In genomic region chr13:111779471-111779870, GRCm38 (mm10) we compare ENCODE assay signal across 12 mouse cellular contexts.
"Had no signal": no experiment of that assay in that cellular context is flagged by ENCODE, and none has a peak within 500 bp of the region (broad histone marks: within the 10 kb centered on the region; RNA-seq: fewer than 3 reads in every experiment).

No protein-coding gene starts in this region.

- DNase-seq: kidney, adult 18-20 months; kidney, postnatal 4 days; lung, postnatal 36 days; right cerebral cortex, adult 18-20 months; right cerebral cortex, postnatal 25 days; thymus, postnatal 4 days had no signal

- H3K9me3 ChIP-seq: limb, embryonic 13.5 days; midbrain, embryonic 13.5 days; neural tube, embryonic 15.5 days had no signal

- H3K4me3 ChIP-seq: layer of hippocampus, adult 2 months; limb, embryonic 13.5 days; midbrain, embryonic 13.5 days; myocyte; neural tube, embryonic 15.5 days had no signal

- ATAC-seq: midbrain, embryonic 13.5 days had no signal

- H3K9ac ChIP-seq: limb, embryonic 13.5 days; midbrain, embryonic 13.5 days; neural tube, embryonic 15.5 days had no signal

- H3K4me2 ChIP-seq: limb, embryonic 13.5 days; midbrain, embryonic 13.5 days; neural tube, embryonic 15.5 days had no signal

- H3K27me3 ChIP-seq: limb, embryonic 13.5 days; midbrain, embryonic 13.5 days; neural tube, embryonic 15.5 days had no signal

- H3K27ac ChIP-seq: kidney, postnatal 0 days; layer of hippocampus, adult 2 months; limb, embryonic 13.5 days; midbrain, embryonic 13.5 days; neural tube, embryonic 15.5 days had no signal
